8 mouse cellular contexts compared by ENCODE assay signal in the genomic region with DNA sequence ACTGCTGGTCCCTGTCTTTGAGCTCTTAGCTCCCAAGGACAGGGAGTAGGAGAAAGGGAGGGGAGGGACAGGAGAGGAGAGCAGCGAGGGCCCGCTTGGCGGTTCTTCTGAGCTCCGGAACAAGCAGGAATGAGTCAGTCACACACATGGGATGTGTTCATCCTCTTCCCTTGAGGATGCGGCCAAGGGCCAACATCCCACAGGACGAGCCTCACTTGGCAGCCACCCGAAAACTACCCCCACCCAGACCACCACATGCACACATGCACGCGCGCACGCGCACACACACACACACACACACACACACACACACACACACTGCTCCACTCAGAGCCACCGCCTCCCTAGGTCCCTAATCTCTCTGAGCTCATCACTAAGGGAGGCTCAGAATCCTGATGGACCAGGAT.
A peak's percentile ranks its signal among the peaks of the same experiment; 100 is the strongest.
DNase-seq lines count a peak whose midpoint lies in the region; ATAC-seq lines count a peak whose summit lies in the region.

No protein-coding gene starts in this region.

- 74% methylated on average over 13 of the region's 13 CpGs for WGBS in hindbrain, embryonic 13.5 days
- 76% methylated on average over 13 of the region's 13 CpGs for WGBS in stomach, embryonic 14.5 days
- whole genome bisulfite sequencing in liver, embryonic 12.5 days (ENCODE audit: insufficient replicate concordance) = 71% methylated on average over 13 of the region's 13 CpGs

- H3K4me3 ChIP-seq in hindbrain, embryonic 13.5 days = no peak overlapping the region
- H3K4me3 ChIP-seq in stomach, embryonic 14.5 days (ENCODE audit: low read depth, low read length) = no peak overlapping the region
- H3K4me3 ChIP-seq in liver, embryonic 12.5 days = no peak overlapping the region

- H3K36me3 ChIP-seq in hindbrain, embryonic 13.5 days = no peaks in the 10 kb centered on the region
- H3K36me3 ChIP-seq in stomach, embryonic 14.5 days (ENCODE audit: control insufficient read depth, insufficient read depth, low read length) = no peaks in the 10 kb centered on the region; the same call in 1 of the 2 replicates
- H3K36me3 ChIP-seq in liver, embryonic 12.5 days = no peaks in the 10 kb centered on the region

- peaks cover 70% of the 10 kb centered on the region for H3K4me1 ChIP-seq in hindbrain, embryonic 13.5 days (replicated peaks)
- H3K4me1 ChIP-seq in stomach, embryonic 14.5 days (ENCODE audit: control insufficient read depth, insufficient read depth, low read length) = peaks cover 24% of the 10 kb centered on the region
- no peaks in the 10 kb centered on the region for H3K4me1 ChIP-seq in liver, embryonic 12.5 days

- peak; percentile 25 for ATAC-seq in hindbrain, embryonic 13.5 days (ENCODE audit: low FRiP score)
- ATAC-seq in stomach, embryonic 14.5 days (ENCODE audit: insufficient number of reproducible peaks, insufficient read depth, low FRiP score, low read depth) = 0 out of 2 replicates have a peak, but pooled peaks have one; percentile 16
- no peak for ATAC-seq in liver, embryonic 12.5 days

- intact Hi-C loops in gastrocnemius, postnatal 14 days (cut with DNase I; ENCODE audit: low total_unique reads) = no loop called here

- H3K27me3 ChIP-seq in hindbrain, embryonic 13.5 days = no peaks in the 10 kb centered on the region
- H3K27me3 ChIP-seq in stomach, embryonic 14.5 days (ENCODE audit: control insufficient read depth, insufficient read depth, low read length) = no peaks in the 10 kb centered on the region
- H3K27me3 ChIP-seq in liver, embryonic 12.5 days (replicated peaks) = no peaks in the 10 kb centered on the region

- H3K9ac ChIP-seq in hindbrain, embryonic 13.5 days = 0 out of 2 replicates have a peak overlapping the region, but pooled peaks have one; percentile 19
- no peak overlapping the region for H3K9ac ChIP-seq in stomach, embryonic 14.5 days (replicated peaks; ENCODE audit: low read depth, low read length)
- no peak overlapping the region for H3K9ac ChIP-seq in liver, embryonic 12.5 days

- peak; percentile 40 for DNase-seq in gastrocnemius, postnatal 14 days
- no peak for DNase-seq in gastrocnemius, adult 8-10 months (ENCODE audit: low spot score in 2 of 2)
- DNase-seq in right cerebral cortex, adult 18-20 months = peak; percentile 70
- DNase-seq in right cerebral cortex, postnatal 10 days (ENCODE audit: low spot score in 2 of 2) = no peak
- DNase-seq in B cell, adult 2 months = no peak

- no peaks in the 10 kb centered on the region for H3K9me3 ChIP-seq in hindbrain, embryonic 13.5 days
- no peaks in the 10 kb centered on the region for H3K9me3 ChIP-seq in stomach, embryonic 14.5 days (ENCODE audit: control insufficient read depth, low read depth, low read length)
- H3K9me3 ChIP-seq in liver, embryonic 12.5 days (replicated peaks) = no peaks in the 10 kb centered on the region

- no peak overlapping the region; the same call in 1 of the 2 replicates for H3K27ac ChIP-seq in hindbrain, embryonic 13.5 days
- peak overlapping the region; percentile 39; the same call in 1 of the 2 replicates for H3K27ac ChIP-seq in stomach, embryonic 14.5 days (ENCODE audit: low read length)
- no peak overlapping the region for H3K27ac ChIP-seq in liver, embryonic 12.5 days

- no peak overlapping the region for H3K4me2 ChIP-seq in hindbrain, embryonic 13.5 days
- H3K4me2 ChIP-seq in stomach, embryonic 14.5 days (replicated peaks; ENCODE audit: low read depth, low read length) = no peak overlapping the region
- H3K4me2 ChIP-seq in liver, embryonic 12.5 days = no peak overlapping the region

Comparison
In these comparisons a context has a peak if more than half of its experiments do, and no peak if none do; other contexts are left out.
1. DNase-seq: peak in gastrocnemius, postnatal 14 days (single experiment) and right cerebral cortex, adult 18-20 months (single experiment); none in gastrocnemius, adult 8-10 months (0 of 2), right cerebral cortex, postnatal 10 days (0 of 2) and B cell, adult 2 months (0 of 2).